Mouse (Mus musculus) erythroblast, embryonic 14.5 days (primary cell): ENCODE measurements around the gene L3hypdh. TPM values are rescaled to one million over a fixed set of nuclear protein-coding genes. Genes with fewer than 3 reads are reported as not detected.

Experiments used
- H3K27me3 ChIP-seq: 2 replicates; pipeline ENCODE4 v1.6.1; 2012; ENCODE audit warnings: inconsistent platforms; ENCODE audit not compliant: control insufficient read depth
- H3K36me3 ChIP-seq: 2 replicates; pipeline ENCODE4 v1.6.1; 2012; ENCODE audit warnings: mild to moderate bottlenecking, inconsistent platforms; ENCODE audit not compliant: control insufficient read depth
- H3K4me1 ChIP-seq: 2 replicates; pipeline ENCODE4 v1.6.1; 2012; ENCODE audit warnings: inconsistent platforms; ENCODE audit not compliant: control insufficient read depth
- H3K4me3 ChIP-seq: replicated peaks from 2 replicates; pipeline ENCODE3; 2012; ENCODE audit warnings: moderate library complexity, mild to moderate bottlenecking, inconsistent platforms
- H3K9me3 ChIP-seq: 2 replicates; pipeline ENCODE4 v1.6.1; 2012; ENCODE audit warnings: low read length, inconsistent platforms, mixed read lengths; ENCODE audit not compliant: control insufficient read depth
- GATA1 ChIP-seq: IDR thresholded peaks from 2 replicates; pipeline ENCODE4 v1.6.1; 2012; ENCODE audit warnings: low read length, inconsistent platforms, mixed read lengths
- TAL1 ChIP-seq: IDR thresholded peaks from 3 replicates; pipeline ENCODE4 v1.6.1; 2012; ENCODE audit warnings: low read length, inconsistent platforms, mixed read lengths
- polyA plus RNA-seq: library from polyadenylated mRNA; stranded (reverse); fragments of >175 nt; gene quantifications from 2 replicates; pipeline ENCODE4 v1.2.3, GENCODE M21; 2012

The L3hypdh gene
- polyA plus RNA-seq, 1 experiment = not detected

DNA sequence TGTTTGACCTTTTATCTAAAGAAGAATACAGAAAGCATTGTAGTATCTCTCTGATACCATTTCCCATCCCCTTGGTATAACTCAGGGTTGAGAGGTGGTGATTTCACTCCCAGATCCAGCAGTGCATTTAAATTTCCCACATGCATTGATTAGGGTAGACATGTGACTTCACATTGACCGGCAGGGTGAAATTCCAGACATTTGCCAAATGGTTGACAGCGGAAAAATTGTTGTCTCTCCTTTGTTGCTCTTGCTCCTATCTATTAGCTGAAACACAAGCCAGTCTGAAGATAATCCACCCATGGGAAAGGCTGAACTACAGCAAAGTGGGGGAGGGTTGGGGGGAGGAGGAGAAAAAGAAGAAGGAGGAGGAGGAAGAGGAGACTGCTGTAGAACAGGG, 46.4 kb downstream of the L3hypdh start:
- peaks cover 3% of the 10 kb centered on the region for H3K4me1 ChIP-seq
- no peak for TF ChIP-seq TAL1
- TF ChIP-seq GATA1 = no peak
- no peaks in the 10 kb centered on the region for H3K27me3 ChIP-seq
- H3K36me3 ChIP-seq = no peaks in the 10 kb centered on the region
- H3K9me3 ChIP-seq = no peaks in the 10 kb centered on the region
- H3K4me3 ChIP-seq = no peak overlapping the region

DNA sequence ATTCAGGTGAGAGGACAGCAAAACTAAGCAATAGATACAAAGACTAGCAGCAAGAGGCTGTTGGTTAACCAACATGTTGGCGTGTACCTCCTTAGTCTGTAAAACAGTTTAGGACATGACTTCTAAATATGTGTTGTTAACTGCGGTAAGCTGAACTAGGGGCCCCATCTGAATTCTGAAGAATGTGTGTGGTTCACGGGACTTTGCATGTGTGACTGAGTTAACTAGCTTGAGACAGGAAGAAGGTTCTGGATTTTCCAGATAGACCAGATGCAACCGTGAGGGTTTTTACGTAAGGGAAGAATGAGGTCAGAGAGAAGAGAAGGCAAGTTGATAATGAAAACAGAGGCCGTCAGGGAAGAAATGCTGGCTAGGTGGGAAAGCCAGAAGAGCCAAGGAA, 48.2 kb downstream of the L3hypdh start:
- H3K36me3 ChIP-seq = no peaks in the 10 kb centered on the region
- TF ChIP-seq TAL1 (no peak), GATA1 (no peak)
- no peaks in the 10 kb centered on the region for H3K27me3 ChIP-seq
- no peak overlapping the region for H3K4me3 ChIP-seq
- no peaks in the 10 kb centered on the region for H3K9me3 ChIP-seq
- peaks cover 3% of the 10 kb centered on the region for H3K4me1 ChIP-seq

DNA sequence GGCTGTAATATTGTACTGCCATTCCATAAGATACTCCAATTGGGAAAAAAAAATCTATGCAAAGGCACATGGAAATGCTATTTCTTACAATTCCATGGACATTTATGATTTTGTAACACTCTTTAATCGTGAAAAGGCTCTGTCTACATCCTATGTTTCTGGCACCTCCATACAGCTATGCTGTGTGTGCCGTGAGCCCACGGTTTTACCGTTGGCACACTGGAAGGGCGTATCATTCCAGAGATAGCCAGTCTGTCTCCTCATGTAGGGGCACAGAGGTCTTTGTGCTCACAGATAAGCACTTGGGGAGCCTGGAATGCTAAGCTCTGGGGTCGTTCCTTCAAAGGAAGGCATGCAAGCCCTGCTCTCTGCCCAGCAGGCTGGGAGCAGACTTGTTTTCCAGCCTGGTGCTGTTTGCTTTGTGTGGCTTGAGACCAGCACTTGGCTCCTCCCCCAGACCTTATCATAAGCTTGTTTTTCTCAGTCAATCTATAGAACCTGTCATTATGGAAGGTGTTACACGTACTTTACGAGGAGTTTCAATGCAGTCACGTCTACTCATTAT, 49.1 kb downstream of the L3hypdh start:
- TF ChIP-seq GATA1 = no peak
- no peaks in the 10 kb centered on the region for H3K27me3 ChIP-seq
- no peaks in the 10 kb centered on the region for H3K9me3 ChIP-seq
- H3K4me3 ChIP-seq = no peak overlapping the region
- H3K36me3 ChIP-seq = no peaks in the 10 kb centered on the region
- peaks cover 3% of the 10 kb centered on the region for H3K4me1 ChIP-seq

DNA sequence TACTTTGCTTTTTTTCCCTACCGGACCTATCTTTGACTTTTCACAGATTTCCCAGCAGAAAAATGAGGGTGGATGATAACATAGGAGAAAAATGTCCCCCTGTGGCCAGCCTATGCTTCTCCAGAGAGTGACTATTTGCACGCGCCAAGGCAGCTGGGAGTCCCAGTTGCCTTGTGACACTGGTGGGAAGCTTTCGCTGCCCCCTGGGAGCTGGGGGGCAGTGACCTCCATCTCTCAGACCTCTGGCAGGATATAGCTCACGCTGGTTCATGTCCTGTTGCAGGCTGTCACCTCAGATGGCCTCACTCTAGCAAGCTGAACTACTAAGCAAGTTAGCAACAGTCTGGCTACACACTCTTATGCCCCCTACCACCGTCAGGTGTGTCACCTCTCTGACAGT, 53.4 kb downstream of the L3hypdh start:
- Histone ChIP-seq H3K27me3 (no peaks in the 10 kb centered on the region), H3K36me3 (no peaks in the 10 kb centered on the region), H3K9me3 (no peaks in the 10 kb centered on the region), H3K4me1 (peaks cover 3% of the 10 kb centered on the region), H3K4me3 (no peak overlapping the region)
- no peak for TF ChIP-seq GATA1
- TF ChIP-seq TAL1 = no peak

DNA sequence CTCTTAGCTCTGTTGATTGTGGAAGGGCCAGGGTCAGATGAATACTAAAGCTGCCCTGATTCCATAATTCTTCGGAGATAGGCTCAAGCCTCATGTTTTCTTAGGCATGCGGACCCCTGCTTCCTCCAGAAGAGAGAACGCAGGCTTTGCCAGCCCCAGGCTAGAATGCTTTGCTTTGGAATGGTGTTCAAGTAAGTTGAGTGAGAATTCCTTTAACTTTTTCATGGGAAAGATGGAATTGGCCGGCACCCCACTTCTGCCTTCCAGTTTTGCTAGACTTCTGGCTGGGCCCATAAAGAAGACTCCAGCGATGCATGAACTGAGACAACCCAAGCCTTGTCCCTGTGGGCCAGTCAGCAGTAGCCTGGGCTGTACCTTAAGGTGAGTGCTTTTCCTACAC, 54.1 kb downstream of the L3hypdh start:
- no peaks in the 10 kb centered on the region for H3K27me3 ChIP-seq
- H3K4me1 ChIP-seq = peaks cover 1% of the 10 kb centered on the region
- TF ChIP-seq GATA1 = no peak
- no peak for TF ChIP-seq TAL1
- no peaks in the 10 kb centered on the region for H3K9me3 ChIP-seq
- no peak overlapping the region for H3K4me3 ChIP-seq
- H3K36me3 ChIP-seq = no peaks in the 10 kb centered on the region

DNA sequence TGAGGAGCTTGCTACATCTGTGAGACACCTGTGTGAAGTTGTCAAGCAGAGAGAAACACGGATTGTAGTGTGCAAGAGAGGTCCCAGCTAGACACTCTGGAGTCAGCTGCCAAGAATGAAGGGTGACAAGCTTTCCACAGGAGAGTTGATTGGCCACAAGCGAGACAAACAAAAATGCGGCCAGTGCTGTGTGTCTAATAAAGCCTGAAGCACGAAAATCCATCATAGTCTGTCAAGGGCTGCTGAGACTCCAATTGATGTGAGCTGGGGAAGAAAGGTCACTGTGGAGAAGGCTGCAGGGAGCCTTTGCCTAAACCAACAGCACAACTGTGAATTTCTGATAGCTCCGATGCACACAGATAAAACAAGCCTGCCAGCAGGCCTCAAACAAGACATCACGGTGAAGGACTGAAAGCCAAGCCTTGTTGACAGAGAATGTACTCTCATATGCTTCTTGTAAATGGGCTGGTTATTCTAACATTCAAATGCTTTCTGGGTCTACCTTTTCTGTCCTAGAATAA, 59.9 kb downstream of the L3hypdh start:
- no peak overlapping the region for H3K4me3 ChIP-seq
- no peaks in the 10 kb centered on the region for H3K36me3 ChIP-seq
- no peak for TF ChIP-seq TAL1
- no peak for TF ChIP-seq GATA1
- H3K4me1 ChIP-seq = peaks cover 14% of the 10 kb centered on the region
- no peaks in the 10 kb centered on the region for H3K27me3 ChIP-seq
- H3K9me3 ChIP-seq = peaks cover 7% of the 10 kb centered on the region

DNA sequence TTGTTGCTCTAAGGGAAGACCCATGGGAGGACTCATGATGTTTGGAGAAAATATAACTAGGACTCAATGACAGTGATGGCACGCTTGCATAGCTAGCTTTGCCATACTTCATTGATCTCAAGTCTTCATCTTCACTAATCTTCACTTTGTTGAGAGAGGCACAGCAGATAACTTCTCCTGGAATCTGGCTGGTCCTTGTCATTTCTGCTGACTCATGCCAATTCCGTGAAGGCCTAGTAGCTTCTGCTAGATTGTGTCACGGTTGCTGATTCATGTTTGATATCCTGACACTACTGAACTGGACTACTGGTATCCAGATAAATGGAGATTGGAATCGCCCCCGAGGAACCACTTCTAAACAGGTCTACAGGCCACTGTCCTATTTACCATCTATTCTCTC, 61.7 kb downstream of the L3hypdh start:
- H3K27me3 ChIP-seq = no peaks in the 10 kb centered on the region
- TF ChIP-seq TAL1 = no peak
- no peak for TF ChIP-seq GATA1
- H3K4me3 ChIP-seq = no peak overlapping the region
- peaks cover 14% of the 10 kb centered on the region for H3K4me1 ChIP-seq
- H3K36me3 ChIP-seq = no peaks in the 10 kb centered on the region
- peaks cover 7% of the 10 kb centered on the region for H3K9me3 ChIP-seq

Other genes starting within 250 kb of the L3hypdh start
- not detected in 2 replicates for gene Gpr135, start 14.3 kb downstream of the L3hypdh start, polyA plus RNA-seq
- gene Jkamp, start 150 bp upstream of the L3hypdh start, polyA plus RNA-seq = 0.29 and 0.52 TPM in 2 replicates
- not detected in 2 replicates for gene Ccdc175, start 99.6 kb upstream of the L3hypdh start, polyA plus RNA-seq